Mouse (Mus musculus) embryonic fibroblast, embryonic 13.5 days (primary cell): ENCODE results near the gene Tbp. TPM values are rescaled to one million over a fixed set of nuclear protein-coding genes. Genes with fewer than 3 reads are reported as not detected.

ENCODE experiments used
- H3K27ac ChIP-seq: 2 replicates; pipeline ENCODE4 v1.5.1; 2012; ENCODE audit warnings: low read length, control low read depth, inconsistent platforms; ENCODE audit not compliant: insufficient read depth
- H3K4me1 ChIP-seq: 2 replicates; pipeline ENCODE4 v1.6.1; 2011; ENCODE audit warnings: low read length; ENCODE audit not compliant: control insufficient read depth, insufficient read depth
- H3K4me3 ChIP-seq: 2 replicates; pipeline ENCODE4 v1.5.1; 2011; ENCODE audit warnings: mild to moderate bottlenecking, control low read depth, low read length; ENCODE audit not compliant: insufficient read depth
- CTCF ChIP-seq: IDR thresholded peaks from 2 replicates; pipeline ENCODE4 v1.5.1; 2011; ENCODE audit warnings: mild to moderate bottlenecking, control low read depth, low read length, moderate library complexity, borderline replicate concordance; ENCODE audit not compliant: insufficient read depth
- POLR2A ChIP-seq: IDR thresholded peaks from 2 replicates; pipeline ENCODE4 v1.6.1; 2011; ENCODE audit warnings: low read depth, mild to moderate bottlenecking, control low read depth, low read length, moderate library complexity
- polyA plus RNA-seq: library from polyadenylated mRNA; stranded (reverse); fragments of >200 nt; gene quantifications from 2 replicates; pipeline ENCODE4 v1.2.4, GENCODE M21; 2011; ENCODE audit warnings: low read depth; ENCODE audit not compliant: missing spikeins, insufficient read length

Tbp gene
- polyA plus RNA-seq, 1 experiment = 38.8 TPM

DNA sequence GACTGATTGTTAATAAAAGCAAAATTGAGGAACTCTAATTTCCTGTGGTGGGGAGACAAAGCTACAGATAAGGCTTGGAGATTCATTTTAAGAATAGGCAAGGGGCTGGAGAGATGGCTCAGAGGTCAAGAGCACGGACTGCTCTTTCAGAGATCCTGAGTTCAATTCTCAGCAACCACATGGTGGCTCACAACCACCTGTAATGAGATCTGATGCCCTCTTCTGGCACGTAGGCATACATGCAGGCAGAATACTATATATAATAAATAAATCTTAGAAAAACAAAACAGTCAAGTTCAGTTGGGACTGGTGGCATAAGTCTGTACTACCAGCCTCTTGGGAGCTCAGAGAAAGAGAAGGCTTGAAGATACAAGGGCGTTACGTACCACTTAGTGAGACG is 67.2 kb downstream of the Tbp start:
- H3K27ac ChIP-seq = no peak overlapping the region
- H3K4me1 ChIP-seq = no peaks in the 10 kb centered on the region
- no peak overlapping the region for H3K4me3 ChIP-seq
- TF ChIP-seq CTCF = no peak
- TF ChIP-seq POLR2A = no peak

DNA sequence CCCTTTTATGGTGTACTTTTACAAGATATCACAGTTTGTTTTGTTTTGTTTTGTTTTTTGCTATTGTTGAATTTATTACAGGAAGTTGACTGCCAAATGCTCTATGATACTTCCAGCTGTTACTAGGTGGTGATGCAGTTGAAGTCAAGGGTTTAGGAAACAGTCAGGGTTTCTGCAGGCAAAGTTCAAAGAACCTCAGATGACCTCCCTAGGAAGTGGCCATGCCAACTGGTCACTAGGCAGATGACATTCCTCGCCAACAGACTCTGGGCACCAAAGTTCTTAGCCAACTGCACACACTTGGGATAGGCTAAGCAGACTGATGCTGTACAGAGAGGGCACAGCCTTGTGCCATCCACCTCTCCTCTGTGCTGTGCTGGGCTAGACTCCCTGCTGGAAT is 75.4 kb downstream of the Tbp start:
- TF ChIP-seq POLR2A (no peak), CTCF (no peak)
- no peak overlapping the region for H3K27ac ChIP-seq
- H3K4me3 ChIP-seq = no peak overlapping the region

DNA sequence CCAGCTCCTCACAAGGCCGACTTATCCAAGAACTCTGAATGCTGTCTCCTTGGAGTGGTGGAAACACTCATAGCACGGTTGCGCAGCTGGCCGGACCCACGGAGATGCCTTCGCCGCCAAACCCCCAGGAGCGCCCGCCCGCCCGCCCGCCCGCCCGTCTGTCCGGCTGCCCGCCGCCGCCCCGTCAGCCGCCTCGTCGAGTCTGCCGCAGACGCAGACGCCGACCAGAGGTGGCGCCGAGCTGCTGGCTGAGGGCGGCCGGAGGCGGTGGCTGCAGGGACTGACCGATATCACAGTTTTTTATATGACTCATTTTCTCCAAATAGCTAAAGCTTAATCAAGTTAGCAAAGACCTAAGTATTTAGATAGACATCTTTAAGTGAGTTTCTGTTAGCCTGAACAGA is 77.6 kb downstream of the Tbp start:
- TF ChIP-seq POLR2A (no peak), CTCF (no peak)
- Histone ChIP-seq H3K4me3 (no peak overlapping the region), H3K4me1 (no peaks in the 10 kb centered on the region), H3K27ac (no peak overlapping the region)

More for the DNA sequence above, 75.4 kb downstream of the Tbp start:
- no peaks in the 10 kb centered on the region for H3K4me1 ChIP-seq

Other genes starting within 250 kb of the Tbp start
- gene Dll1, start 123.0 kb upstream of the Tbp start, polyA plus RNA-seq = 0.40 and 0.97 TPM in 2 replicates
- gene Fam120b, start 103.7 kb upstream of the Tbp start, polyA plus RNA-seq = 25.2 and 25.3 TPM in 2 replicates
- 179 and 190 TPM in 2 replicates for gene Psmb1, start 137 bp upstream of the Tbp start, polyA plus RNA-seq
- 27.6 and 38.2 TPM in 2 replicates for gene Pdcd2, start 27.4 kb downstream of the Tbp start, polyA plus RNA-seq
- 3.7 and 7.3 TPM in 2 replicates for gene Prdm9, start 64.5 kb downstream of the Tbp start, polyA plus RNA-seq
- gene Chd1, start 205.1 kb downstream of the Tbp start, polyA plus RNA-seq = 33.8 TPM in 2 replicates